Mouse (Mus musculus) thymus, adult 2 months (tissue): ENCODE data around the gene Hhatl.

Experiments used
- CTCF ChIP-seq: fragments of 200-500 bp; IDR thresholded peaks from 2 replicates; pipeline ENCODE4 v1.5.1; 2012; ENCODE audit warnings: mild to moderate bottlenecking, control low read depth, low read length, moderate library complexity, borderline replicate concordance; ENCODE audit not compliant: control insufficient read depth, poor library complexity, insufficient read depth; ENCODE audit errors: extremely low read depth
- POLR2A ChIP-seq: fragments of 200-500 bp; IDR thresholded peaks from 2 replicates; pipeline ENCODE4 v1.6.1; 2012; ENCODE audit warnings: mild to moderate bottlenecking, low read length, control low read depth, moderate library complexity; ENCODE audit not compliant: control insufficient read depth, poor library complexity, insufficient read depth; ENCODE audit errors: extremely low read depth

GRCm38 (mm10) chr9:121761787-121762186 is 30.5 kb downstream of the Hhatl start:
- TF ChIP-seq POLR2A = no peak
- TF ChIP-seq CTCF = no peak
